Mouse (Mus musculus): ENCODE results near the gene Aox2. TPM values are rescaled to one million over a fixed set of nuclear protein-coding genes. Genes with fewer than 3 reads are reported as not detected.

Aox2 gene
- polyA plus RNA-seq, 1 experiment = not detected

- peaks cover 6% of the 10 kb centered on the region for H3K4me1 ChIP-seq (ENCODE audit: control insufficient read depth, insufficient read depth, low read length)
- TF ChIP-seq POLR2A (IDR thresholded peaks at IDR 0.05; ENCODE audit: extremely low read depth, insufficient read depth, low read length) = peak; percentile 100
- no peak for TF ChIP-seq CTCF (IDR thresholded peaks at IDR 0.05; ENCODE audit: extremely low read depth, insufficient read depth, low read length)
These were observed 145.5 kb downstream of the Aox2 start, which contains the start of gene Clk1 for GRCm38 (mm10) chr1:58423371-58424248. Gene Clk1, minus strand, starts transcription at chr1:58424066.

DNA sequence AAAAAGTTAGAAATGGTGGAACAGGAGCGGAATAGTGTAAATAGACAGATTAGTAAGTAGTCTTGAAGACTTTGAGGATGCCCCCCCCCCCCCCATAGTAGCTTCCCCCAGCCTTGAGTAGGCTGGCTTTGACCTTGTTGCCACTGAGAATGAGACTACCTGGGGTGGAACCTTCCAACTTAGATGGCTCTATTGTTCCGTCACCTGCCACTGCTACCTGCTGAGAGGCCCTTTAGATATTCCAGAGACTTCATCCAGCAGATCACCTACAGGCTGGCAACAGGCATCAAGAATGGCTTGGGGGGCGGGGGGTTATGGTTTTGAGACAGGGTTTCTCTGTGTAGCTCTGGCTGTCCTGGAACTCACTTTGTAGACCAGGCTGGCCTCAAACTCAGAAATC lies 146.4 kb downstream of the Aox2 start:
- TF ChIP-seq POLR2A (IDR thresholded peaks at IDR 0.05; ENCODE audit: extremely low read depth, insufficient read depth, low read length) = no peak
- TF ChIP-seq CTCF (IDR thresholded peaks at IDR 0.05; ENCODE audit: extremely low read depth, insufficient read depth, low read length) = no peak
- Histone ChIP-seq H3K4me3 (ENCODE audit: insufficient read depth, low read length) (no peak overlapping the region), H3K27ac (ENCODE audit: insufficient read depth, low read length) (no peak overlapping the region), H3K4me1 (ENCODE audit: control insufficient read depth, insufficient read depth, low read length) (peaks cover 6% of the 10 kb centered on the region)

More at GRCm38 (mm10) chr1:58423371-58424248, 145.5 kb downstream of the Aox2 start, which contains the start of gene Clk1:
- Histone ChIP-seq H3K4me3 (ENCODE audit: insufficient read depth, low read length) (peak within 1 kb of the TSS; percentile 75), H3K27ac (ENCODE audit: insufficient read depth, low read length) (peak within 1 kb of the TSS; percentile 97)

Other genes with a start within 250 kb of the Aox2 start
- gene Aox1, start 248.4 kb upstream of the Aox2 start, polyA plus RNA-seq (2012; rRNA removed) = 4.9 and 5.1 TPM in 2 replicates
- 1.2 and 1.4 TPM in 2 replicates for gene Aox3, start 165.2 kb upstream of the Aox2 start, polyA plus RNA-seq (2012; rRNA removed)
- 1.0 and 1.1 TPM in 2 replicates for gene Aox4, start 67.9 kb upstream of the Aox2 start, polyA plus RNA-seq (2012; rRNA removed)
- 80.2 and 83.9 TPM in 2 replicates for gene Bzw1, start 114.6 kb downstream of the Aox2 start, polyA plus RNA-seq (2012; rRNA removed)
- 254 and 258 TPM in 2 replicates for gene Clk1, start 145.7 kb downstream of the Aox2 start, polyA plus RNA-seq (2012; rRNA removed)
- 19.7 and 22.4 TPM in 2 replicates for gene Nif3l1, start 166.8 kb downstream of the Aox2 start, polyA plus RNA-seq (2012; rRNA removed)
- gene Ppil3, start 167.2 kb downstream of the Aox2 start, polyA plus RNA-seq (2012; rRNA removed) = 28.3 and 30.3 TPM in 2 replicates
- 23.7 and 26.0 TPM in 2 replicates for gene Orc2, start 226.8 kb downstream of the Aox2 start, polyA plus RNA-seq (2012; rRNA removed)